Mouse (Mus musculus) kidney, adult 2 months (tissue): ENCODE measurements at regions not wholly inside any gene's neighbourhood (a gene's known extent, or its start where the extent isn't known, plus 50 kb on each side); places are given as distances from the start of the nearest gene placed in this dataset.
"Not testable (repeated sequence)": the region's sequence is repeated elsewhere in the genome, so short reads cannot be mapped to it uniquely, and the experiment has no call there.

Source experiments
- DNase-seq: peaks from one replicate; pipeline ENCODE4 v3.0.0; 2021
- H3K27ac ChIP-seq: fragments of 200-500 bp; 2 replicates; pipeline ENCODE4 v1.5.1; 2012; ENCODE audit warnings: low read depth, low read length, control low read depth, inconsistent platforms; ENCODE audit not compliant: insufficient read depth
- H3K27me3 ChIP-seq: fragments of 200-500 bp; replicated peaks from 2 replicates; pipeline ENCODE4 v1.6.1; 2012; ENCODE audit warnings: mild to moderate bottlenecking, moderate library complexity, low read length, inconsistent platforms; ENCODE audit not compliant: control insufficient read depth, insufficient read depth
- H3K36me3 ChIP-seq: fragments of 200-500 bp; 2 replicates; pipeline ENCODE4 v1.6.1; 2012; ENCODE audit warnings: mild to moderate bottlenecking, moderate library complexity, low read length, inconsistent platforms; ENCODE audit not compliant: control insufficient read depth, insufficient read depth
- H3K4me1 ChIP-seq: fragments of 200-500 bp; 2 replicates; pipeline ENCODE4 v1.6.1; 2011; ENCODE audit warnings: low read length; ENCODE audit not compliant: control insufficient read depth, insufficient read depth
- H3K4me3 ChIP-seq: fragments of 200-500 bp; 2 replicates; pipeline ENCODE4 v1.5.1; 2011; ENCODE audit warnings: mild to moderate bottlenecking, low read depth, low read length, control low read depth; ENCODE audit not compliant: insufficient read depth
- CTCF ChIP-seq: fragments of 200-500 bp; conservative IDR thresholded peaks from 2 replicates; pipeline ENCODE4 v1.5.1; 2011; ENCODE audit warnings: low read depth, mild to moderate bottlenecking, control low read depth, low read length, moderate library complexity, mixed read lengths; ENCODE audit not compliant: insufficient read depth, insufficient read length
- POLR2A ChIP-seq: fragments of 200-500 bp; IDR thresholded peaks from one replicate; pipeline ENCODE4 v1.6.1; 2011; ENCODE audit warnings: low read depth, low read length, control low read depth
- WGBS: fragments of 180-500 bp; shearing (Covaris S2); methylation state at CpG from one replicate; pipeline ENCODE4 v1.1.7; 2018; 5-methylcytosine and 5-hydroxymethylcytosine counted together

GRCm38 (mm10) chr16:42549591-42549990 is 209.1 kb upstream of the Gap43 start:
- H3K4me1 ChIP-seq, result no peaks in the 10 kb centered on the region
- TF ChIP-seq CTCF (no peak), POLR2A (no peak)
- H3K4me3 ChIP-seq, result no peak overlapping the region
- 63% methylated on average over 1 of the region's 1 CpGs for WGBS
- no peaks in the 10 kb centered on the region; the same call in 1 of the 2 replicates for H3K27me3 ChIP-seq
- no peak for DNase-seq
- H3K27ac ChIP-seq, result no peak overlapping the region
- H3K36me3 ChIP-seq, result no peaks in the 10 kb centered on the region

GRCm38 (mm10) chr16:42546229-42547163 is 206.0 kb upstream of the Gap43 start:
- no peak for TF ChIP-seq CTCF
- TF ChIP-seq POLR2A, result no peak
- Histone ChIP-seq H3K27me3 (no peaks in the 10 kb centered on the region), H3K27ac (no peak overlapping the region), H3K4me3 (no peak overlapping the region), H3K36me3 (no peaks in the 10 kb centered on the region), H3K4me1 (no peaks in the 10 kb centered on the region)
- no peak for DNase-seq
- WGBS, result 41% methylated on average over 14 of the region's 14 CpGs

GRCm38 (mm10) chr16:42517321-42517720 is 176.9 kb upstream of the Gap43 start:
- H3K27me3 ChIP-seq, result no peaks in the 10 kb centered on the region
- H3K4me3 ChIP-seq, result no peak overlapping the region
- WGBS, result 66% methylated on average over 4 of the region's 4 CpGs
- DNase-seq, result peak; percentile 1
- no peak overlapping the region for H3K27ac ChIP-seq
- TF ChIP-seq POLR2A (no peak), CTCF (no peak)
- no peaks in the 10 kb centered on the region for H3K4me1 ChIP-seq
- H3K36me3 ChIP-seq, result no peaks in the 10 kb centered on the region

GRCm38 (mm10) chr16:42515929-42516328 is 175.5 kb upstream of the Gap43 start:
- TF ChIP-seq POLR2A, result no peak
- no peak for TF ChIP-seq CTCF
- no peak for DNase-seq
- Histone ChIP-seq H3K4me3 (no peak overlapping the region), H3K36me3 (no peaks in the 10 kb centered on the region), H3K27me3 (no peaks in the 10 kb centered on the region), H3K27ac (no peak overlapping the region), H3K4me1 (no peaks in the 10 kb centered on the region)
- WGBS, result 56% methylated on average over 3 of the region's 3 CpGs

- no peaks in the 10 kb centered on the region for H3K4me1 ChIP-seq
- no peak for DNase-seq
- H3K27me3 ChIP-seq, result no peaks in the 10 kb centered on the region
- no peak for TF ChIP-seq POLR2A
- TF ChIP-seq CTCF, result no peak
- no peaks in the 10 kb centered on the region for H3K36me3 ChIP-seq
- WGBS, result 56% methylated on average over 9 of the region's 9 CpGs
- H3K27ac ChIP-seq, result no peak overlapping the region
- no peak overlapping the region for H3K4me3 ChIP-seq
Observed at GRCm38 (mm10) chr16:42505107-42505506, 164.7 kb upstream of the Gap43 start.

- DNase-seq, result no peak
- WGBS, result 88% methylated on average over 2 of the region's 2 CpGs
Observed at GRCm38 (mm10) chr16:42501713-42502112, 161.3 kb upstream of the Gap43 start.

GRCm38 (mm10) chr16:42501109-42501508 is 160.7 kb upstream of the Gap43 start:
- DNase-seq, H3K36me3 ChIP-seq, H3K27me3 ChIP-seq, H3K4me3 ChIP-seq, H3K27ac ChIP-seq, H3K4me1 ChIP-seq: not testable (repeated sequence)
- 43% methylated on average over 3 of the region's 3 CpGs for WGBS

More at GRCm38 (mm10) chr16:42501713-42502112, 161.3 kb upstream of the Gap43 start:
- no peak for TF ChIP-seq CTCF
- no peak for TF ChIP-seq POLR2A
- Histone ChIP-seq H3K4me1 (no peaks in the 10 kb centered on the region), H3K4me3 (no peak overlapping the region), H3K27ac (no peak overlapping the region), H3K36me3 (no peaks in the 10 kb centered on the region), H3K27me3 (no peaks in the 10 kb centered on the region)
